Mouse (Mus musculus): ENCODE results near the gene Olfr694.

- TF ChIP-seq CTCF (conservative IDR thresholded peaks at IDR 0.05; ENCODE audit: low read length) (no peak), NANOG (IDR thresholded peaks at IDR 0.05; ENCODE audit: borderline replicate concordance, low read length) (no peak)
Measured at GRCm38 (mm10) chr7:106692976-106693375, 1.4 kb upstream of the Olfr694 start.

Data from E14TG2a.4 (cell line).